Mouse (Mus musculus) ES-Bruce4 (cell line): ENCODE results near the gene Vgll4. TPM values are rescaled to one million over a fixed set of nuclear protein-coding genes. Genes with fewer than 3 reads are reported as not detected.

Source experiments
- H3K27ac ChIP-seq: 2 replicates; pipeline ENCODE4 v1.5.1; 2012; ENCODE audit warnings: low read length, inconsistent platforms; ENCODE audit not compliant: insufficient read depth
- H3K27me3 ChIP-seq: 2 replicates; pipeline ENCODE4 v1.6.1; 2012; ENCODE audit warnings: mild to moderate bottlenecking, low read length, inconsistent platforms; ENCODE audit not compliant: control insufficient read depth, poor library complexity, insufficient read depth, severe bottlenecking
- H3K36me3 ChIP-seq: 2 replicates; pipeline ENCODE4 v1.6.1; 2012; ENCODE audit warnings: inconsistent platforms, mild to moderate bottlenecking, low read length, moderate library complexity; ENCODE audit not compliant: control insufficient read depth, poor library complexity, insufficient read depth, severe bottlenecking
- H3K4me1 ChIP-seq: one replicate; pipeline ENCODE4 v1.8.1; 2011; ENCODE audit warnings: low read length; ENCODE audit not compliant: control insufficient read depth, insufficient read depth
- H3K4me3 ChIP-seq: 2 replicates; pipeline ENCODE4 v1.5.1; 2011; ENCODE audit warnings: low read depth, mild to moderate bottlenecking, low read length
- H3K9ac ChIP-seq: 2 replicates; pipeline ENCODE4 v1.6.1; 2012; ENCODE audit warnings: low read depth, mild to moderate bottlenecking, inconsistent platforms; ENCODE audit not compliant: poor library complexity, severe bottlenecking
- H3K9me3 ChIP-seq: replicated peaks from 2 replicates; pipeline ENCODE4 v1.6.1; 2012; ENCODE audit warnings: mild to moderate bottlenecking, low read length, inconsistent platforms; ENCODE audit not compliant: control insufficient read depth, poor library complexity, insufficient read depth, severe bottlenecking
- CTCF ChIP-seq: IDR thresholded peaks from one replicate; pipeline ENCODE4 v1.8.1; 2011; ENCODE audit warnings: low read depth, low read length
- EP300 ChIP-seq: IDR thresholded peaks from 2 replicates; pipeline ENCODE4 v1.6.1; 2011; ENCODE audit warnings: low read depth, low read length; ENCODE audit not compliant: insufficient read depth
- POLR2A ChIP-seq: IDR thresholded peaks from one replicate; pipeline ENCODE4 v1.8.1; 2011; ENCODE audit warnings: low read length; ENCODE audit not compliant: insufficient read depth
- polyA plus RNA-seq: library from polyadenylated mRNA; stranded (reverse); fragments of >200 nt; gene quantifications from 2 replicates; pipeline ENCODE4 v1.2.4, GENCODE M21; 2011; ENCODE audit warnings: low read depth; ENCODE audit not compliant: missing spikeins, insufficient read depth, insufficient read length

Vgll4 gene
- polyA plus RNA-seq, 1 experiment: 37.3 TPM

DNA sequence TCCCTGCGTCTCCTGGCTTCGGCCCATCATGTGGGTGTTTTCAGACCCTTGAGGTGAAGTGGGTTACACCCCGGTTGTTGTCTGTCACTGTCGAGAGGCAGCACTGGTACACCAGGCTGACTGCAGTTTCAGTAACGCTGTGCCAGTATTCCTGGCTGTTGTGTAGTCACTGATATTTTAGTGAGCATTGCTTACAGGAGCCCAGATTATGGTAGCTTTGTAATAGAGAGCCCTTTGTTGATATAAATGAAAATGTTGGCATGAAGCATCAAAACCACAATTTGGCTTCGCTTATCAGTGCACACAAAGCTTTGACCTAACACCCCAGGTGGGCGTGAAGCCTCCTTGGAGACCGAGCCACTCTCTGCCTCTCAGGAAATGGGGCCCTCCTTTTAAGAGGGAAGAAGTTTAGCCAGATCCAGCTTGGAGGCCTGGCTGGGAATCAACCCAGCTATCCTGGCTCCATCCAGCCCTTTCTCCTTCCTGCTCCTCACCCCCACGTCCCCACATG lies 149.8 kb downstream of the Vgll4 start:
- H3K27me3 ChIP-seq: no peaks in the 10 kb centered on the region
- no peaks in the 10 kb centered on the region for H3K36me3 ChIP-seq
- no peak overlapping the region for H3K9ac ChIP-seq
- H3K27ac ChIP-seq: no peak overlapping the region
- TF ChIP-seq EP300 (no peak), CTCF (no peak), POLR2A (no peak)
- no peaks in the 10 kb centered on the region for H3K4me1 ChIP-seq
- no peaks in the 10 kb centered on the region for H3K9me3 ChIP-seq
- no peak overlapping the region for H3K4me3 ChIP-seq

DNA sequence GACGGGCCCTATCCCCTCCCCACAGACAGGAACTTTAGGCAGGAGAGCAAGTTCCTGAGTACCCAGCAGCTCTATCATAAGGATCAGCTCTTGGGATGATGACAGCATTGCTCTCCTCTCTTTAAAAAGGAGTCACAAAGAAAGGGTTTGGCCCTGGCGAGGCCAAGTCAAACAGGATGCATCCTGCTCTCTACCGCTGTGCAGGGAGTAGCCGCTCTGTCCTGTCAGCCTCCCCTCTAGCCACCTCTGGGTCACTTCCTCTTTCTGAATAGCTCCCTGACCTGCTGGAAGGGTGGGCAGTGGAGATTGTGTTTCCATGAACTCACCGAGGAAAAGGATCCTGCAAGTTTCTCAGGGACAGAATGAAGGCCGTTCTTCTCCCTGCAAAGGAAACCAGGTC lies 151.3 kb downstream of the Vgll4 start:
- H3K27ac ChIP-seq: no peak overlapping the region
- TF ChIP-seq CTCF (no peak), EP300 (no peak), POLR2A (no peak)
- H3K4me3 ChIP-seq: no peak overlapping the region
- no peaks in the 10 kb centered on the region for H3K27me3 ChIP-seq
- H3K36me3 ChIP-seq: no peaks in the 10 kb centered on the region
- H3K9me3 ChIP-seq: no peaks in the 10 kb centered on the region
- no peaks in the 10 kb centered on the region for H3K4me1 ChIP-seq
- H3K9ac ChIP-seq: no peak overlapping the region

DNA sequence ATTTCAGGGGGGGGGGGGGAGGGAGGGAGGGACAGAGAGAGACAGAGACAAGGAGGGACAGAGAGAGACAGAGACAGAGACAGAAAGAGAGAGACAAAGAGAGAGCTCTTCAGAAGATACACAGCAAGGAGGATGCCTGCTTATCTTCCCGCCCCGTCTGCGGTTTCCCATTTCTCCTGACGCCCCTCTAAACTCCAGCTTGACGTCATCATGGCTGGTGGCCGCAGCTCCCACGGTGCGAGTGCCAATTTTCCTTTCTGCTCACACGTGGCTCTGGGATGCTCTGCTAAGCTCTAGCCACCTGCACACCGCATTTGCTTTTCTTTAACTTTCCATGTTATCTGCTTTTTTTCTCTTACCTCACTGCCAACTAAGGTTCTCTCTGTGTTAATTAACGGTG lies 151.8 kb downstream of the Vgll4 start:
- Histone ChIP-seq H3K4me3 (no peak overlapping the region), H3K27me3 (no peaks in the 10 kb centered on the region), H3K27ac (no peak overlapping the region), H3K9ac (no peak overlapping the region), H3K9me3 (no peaks in the 10 kb centered on the region), H3K36me3 (no peaks in the 10 kb centered on the region), H3K4me1 (no peaks in the 10 kb centered on the region)
- TF ChIP-seq CTCF: no peak
- TF ChIP-seq POLR2A: no peak
- no peak for TF ChIP-seq EP300

DNA sequence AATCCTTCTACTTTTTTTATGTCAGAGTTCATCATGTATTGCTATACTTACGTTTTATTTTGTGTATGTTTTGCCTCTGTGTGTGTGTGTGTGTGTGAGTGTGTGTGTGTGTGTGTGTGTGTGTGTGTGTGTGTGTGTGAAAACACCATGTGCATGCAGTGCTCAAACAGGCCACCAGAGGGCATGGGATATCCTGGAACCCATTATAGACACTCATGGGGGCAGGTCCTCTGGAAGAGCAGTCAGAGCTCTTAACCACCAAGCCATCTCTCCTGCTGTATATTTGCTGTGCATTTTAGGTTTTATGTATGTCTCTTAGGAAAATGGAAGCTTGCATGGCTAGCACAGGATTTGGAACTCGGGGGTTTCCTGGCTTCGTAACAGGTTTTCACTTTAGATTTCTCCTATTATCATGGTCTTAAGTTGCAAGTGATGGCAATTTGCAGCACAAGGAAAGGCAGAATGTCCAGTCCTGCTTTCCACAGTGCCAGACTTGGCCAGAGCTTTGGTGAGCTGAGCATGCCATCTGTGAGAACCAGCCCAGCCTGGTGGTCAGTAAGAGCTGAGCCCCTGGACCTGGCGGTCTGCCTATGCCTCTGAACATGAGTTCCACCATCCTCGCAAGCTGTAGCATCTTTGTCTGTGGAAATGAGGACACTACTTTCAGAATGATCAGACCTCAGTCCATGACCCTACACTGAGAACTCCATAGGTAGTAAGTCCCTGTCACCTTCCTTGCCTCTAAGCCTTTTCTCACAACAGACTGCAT lies 154.7 kb downstream of the Vgll4 start:
- Histone ChIP-seq H3K27me3 (no peaks in the 10 kb centered on the region), H3K36me3 (no peaks in the 10 kb centered on the region), H3K9ac (no peak overlapping the region), H3K4me3 (no peak overlapping the region), H3K4me1 (no peaks in the 10 kb centered on the region), H3K27ac (no peak overlapping the region), H3K9me3 (no peaks in the 10 kb centered on the region)
- TF ChIP-seq EP300 (no peak), CTCF (peak; percentile 13)

DNA sequence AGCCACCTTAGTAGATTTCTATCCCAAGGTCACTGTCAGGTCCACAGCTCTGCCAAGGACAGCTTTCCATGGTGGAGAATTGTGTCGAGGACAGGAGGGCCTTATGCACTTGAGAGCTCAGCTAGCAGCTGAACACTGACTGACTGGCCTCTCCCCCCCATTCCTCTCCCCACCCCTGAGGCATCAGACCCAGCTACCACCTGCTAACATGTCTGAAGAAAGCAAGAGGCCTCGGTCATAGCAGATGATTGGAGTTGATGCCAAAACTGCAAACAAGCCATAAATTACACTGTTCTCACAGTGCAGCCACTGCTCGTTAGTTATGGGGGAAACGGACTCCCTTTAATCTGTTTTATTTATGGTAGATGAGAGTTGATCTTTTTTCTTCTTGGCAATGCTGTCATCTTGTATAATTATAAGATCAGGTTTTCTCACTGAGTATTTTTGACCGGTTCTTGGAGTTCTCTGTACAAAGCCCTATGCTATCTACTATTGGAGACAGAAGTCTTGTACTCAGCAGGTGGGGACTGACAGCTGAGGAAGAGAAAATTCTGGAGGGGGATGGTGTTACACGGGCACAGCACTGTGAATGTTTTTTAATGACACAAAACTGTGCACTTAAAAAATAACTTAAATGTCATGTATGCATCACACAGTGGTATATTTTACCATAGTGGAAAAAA lies 155.5 kb downstream of the Vgll4 start:
- Histone ChIP-seq H3K27me3 (no peaks in the 10 kb centered on the region), H3K9me3 (no peaks in the 10 kb centered on the region), H3K4me1 (no peaks in the 10 kb centered on the region), H3K27ac (no peak overlapping the region), H3K36me3 (no peaks in the 10 kb centered on the region), H3K9ac (no peak overlapping the region), H3K4me3 (no peak overlapping the region)
- no peak for TF ChIP-seq POLR2A
- TF ChIP-seq EP300: no peak
- TF ChIP-seq CTCF: no peak

DNA sequence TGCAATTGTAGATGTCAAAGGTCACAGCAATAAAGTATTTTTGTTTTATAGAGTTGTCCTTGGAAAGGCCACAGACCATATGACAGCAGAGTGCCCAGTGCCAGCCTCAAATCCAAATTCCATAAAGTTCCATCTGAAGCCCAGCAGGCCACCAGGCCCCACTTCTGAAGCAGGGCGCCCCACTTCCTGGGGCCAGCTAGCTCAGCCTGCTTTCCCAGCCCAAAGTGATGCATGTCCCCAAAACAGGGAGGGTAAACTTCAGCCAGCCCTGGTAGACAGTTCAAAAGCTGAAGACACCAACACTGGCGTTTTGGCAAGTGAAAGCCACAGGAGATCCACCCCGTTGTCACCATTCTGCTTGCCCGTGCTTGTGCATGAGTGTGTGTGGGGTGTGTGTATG lies 157.0 kb downstream of the Vgll4 start:
- TF ChIP-seq EP300: no peak
- TF ChIP-seq POLR2A: no peak
- TF ChIP-seq CTCF: no peak
- H3K9ac ChIP-seq: no peak overlapping the region
- H3K4me3 ChIP-seq: no peak overlapping the region
- no peak overlapping the region for H3K27ac ChIP-seq
- no peaks in the 10 kb centered on the region for H3K27me3 ChIP-seq
- H3K36me3 ChIP-seq: no peaks in the 10 kb centered on the region
- no peaks in the 10 kb centered on the region for H3K9me3 ChIP-seq
- H3K4me1 ChIP-seq: no peaks in the 10 kb centered on the region
